In genomic region chr11:5827931-5828330, GRCm38 (mm10) we compare ENCODE assay signal across 26 mouse cellular contexts. TPM values are rescaled to one million over a fixed set of nuclear protein-coding genes. Genes with fewer than 3 reads are reported as not detected.
"Had no signal": no experiment of that assay in that cellular context is flagged by ENCODE, and none has a peak within 500 bp of the region (broad histone marks: within the 10 kb centered on the region; RNA-seq: fewer than 3 reads in every experiment).

No protein-coding gene starts in this region.

- H3K27ac ChIP-seq: heart, embryonic 10.5 days; hindbrain, embryonic 10.5 days; hindbrain, embryonic 12.5 days; hindbrain, embryonic 14.5 days; intestine, embryonic 15.5 days; layer of hippocampus, adult 2 months; left cerebral cortex, adult 2 months; limb, embryonic 10.5 days; limb, embryonic 12.5 days had no signal

- H3K4me2 ChIP-seq: heart, embryonic 12.5 days; hindbrain, embryonic 12.5 days; hindbrain, embryonic 14.5 days; intestine, embryonic 15.5 days; limb, embryonic 12.5 days; liver, embryonic 11.5 days had no signal

- DNase-seq: gastrocnemius, adult 2 months; gastrocnemius, postnatal 10 days; gastrocnemius, postnatal 25 days; heart, postnatal 10 days; heart, postnatal 36 days; kidney, adult 18-20 months; kidney, adult 8-10 months; kidney, postnatal 10 days; kidney, postnatal 25 days; kidney, postnatal 4 days; liver had no signal

- H3K4me3 ChIP-seq: gastrocnemius, adult 2 months; heart, embryonic 10.5 days; heart, embryonic 12.5 days; hindbrain, embryonic 10.5 days; hindbrain, embryonic 12.5 days; intestine, embryonic 15.5 days; layer of hippocampus, adult 2 months; left cerebral cortex, adult 2 months; limb, embryonic 10.5 days; limb, embryonic 12.5 days had no signal

- ATAC-seq: hindbrain, embryonic 16.5 days; inflammation-experienced regulatory T-cells, adult 6 months; intestine, embryonic 15.5 days; intestine, postnatal 0 days had no signal

- H3K9ac ChIP-seq: heart, embryonic 12.5 days; hindbrain, embryonic 12.5 days; hindbrain, embryonic 14.5 days; intestine, embryonic 15.5 days; limb, embryonic 12.5 days had no signal

- H3K9me3 ChIP-seq: heart, embryonic 10.5 days; heart, embryonic 12.5 days; hindbrain, embryonic 10.5 days; hindbrain, embryonic 12.5 days; intestine, embryonic 15.5 days; limb, embryonic 10.5 days; limb, embryonic 12.5 days had no signal

- H3K4me1 ChIP-seq: hindbrain, embryonic 10.5 days; hindbrain, embryonic 12.5 days; intestine, embryonic 15.5 days had no signal

- H3K27me3 ChIP-seq: heart, embryonic 12.5 days; hindbrain, embryonic 12.5 days; intestine, embryonic 15.5 days; limb, embryonic 12.5 days had no signal

RNA-seq across cellular contexts. Expression of gene Pgam2, which starts 24.4 kb away (rescaled TPM):
- total RNA-seq: granulocyte monocyte progenitor cell, adult 5-6 weeks had no signal

RNA-seq across cellular contexts. Expression of gene Aebp1, which starts 33.8 kb away (rescaled TPM):
- total RNA-seq: granulocyte monocyte progenitor cell, adult 5-6 weeks had no signal
